Mouse (Mus musculus) bone marrow macrophage, adult 2 months (primary cell): ENCODE measurements around the gene Disp2. TPM values are rescaled to one million over a fixed set of nuclear protein-coding genes. Genes with fewer than 3 reads are reported as not detected.
A peak's percentile ranks its signal among the peaks of the same experiment; 100 is the strongest.

Experiments used
- H3K27ac ChIP-seq: 2 replicates; pipeline ENCODE4 v1.5.1; 2012; ENCODE audit warnings: low read depth, low read length; ENCODE audit not compliant: insufficient read depth
- H3K4me1 ChIP-seq: 2 replicates; pipeline ENCODE4 v1.6.1; 2012; ENCODE audit warnings: low read length; ENCODE audit not compliant: control insufficient read depth, insufficient read depth
- H3K4me3 ChIP-seq: 2 replicates; pipeline ENCODE4 v1.5.1; 2012; ENCODE audit warnings: mild to moderate bottlenecking, low read length, moderate library complexity; ENCODE audit not compliant: insufficient read depth
- CTCF ChIP-seq: IDR thresholded peaks from 2 replicates; pipeline ENCODE4 v1.5.1; 2012; ENCODE audit warnings: low read depth, mild to moderate bottlenecking, low read length, moderate library complexity
- POLR2A ChIP-seq: IDR thresholded peaks from 2 replicates; pipeline ENCODE4 v1.6.1; 2012; ENCODE audit warnings: mild to moderate bottlenecking, low read depth, low read length, borderline replicate concordance
- polyA plus RNA-seq: library from polyadenylated mRNA; stranded (reverse); fragments of >200 nt; gene quantifications from 2 replicates; pipeline ENCODE4 v1.2.4, GENCODE M21; 2012; ENCODE audit not compliant: missing spikeins, insufficient read depth, insufficient read length

Gene Disp2
- polyA plus RNA-seq, result not detected in 2 replicates

DNA sequence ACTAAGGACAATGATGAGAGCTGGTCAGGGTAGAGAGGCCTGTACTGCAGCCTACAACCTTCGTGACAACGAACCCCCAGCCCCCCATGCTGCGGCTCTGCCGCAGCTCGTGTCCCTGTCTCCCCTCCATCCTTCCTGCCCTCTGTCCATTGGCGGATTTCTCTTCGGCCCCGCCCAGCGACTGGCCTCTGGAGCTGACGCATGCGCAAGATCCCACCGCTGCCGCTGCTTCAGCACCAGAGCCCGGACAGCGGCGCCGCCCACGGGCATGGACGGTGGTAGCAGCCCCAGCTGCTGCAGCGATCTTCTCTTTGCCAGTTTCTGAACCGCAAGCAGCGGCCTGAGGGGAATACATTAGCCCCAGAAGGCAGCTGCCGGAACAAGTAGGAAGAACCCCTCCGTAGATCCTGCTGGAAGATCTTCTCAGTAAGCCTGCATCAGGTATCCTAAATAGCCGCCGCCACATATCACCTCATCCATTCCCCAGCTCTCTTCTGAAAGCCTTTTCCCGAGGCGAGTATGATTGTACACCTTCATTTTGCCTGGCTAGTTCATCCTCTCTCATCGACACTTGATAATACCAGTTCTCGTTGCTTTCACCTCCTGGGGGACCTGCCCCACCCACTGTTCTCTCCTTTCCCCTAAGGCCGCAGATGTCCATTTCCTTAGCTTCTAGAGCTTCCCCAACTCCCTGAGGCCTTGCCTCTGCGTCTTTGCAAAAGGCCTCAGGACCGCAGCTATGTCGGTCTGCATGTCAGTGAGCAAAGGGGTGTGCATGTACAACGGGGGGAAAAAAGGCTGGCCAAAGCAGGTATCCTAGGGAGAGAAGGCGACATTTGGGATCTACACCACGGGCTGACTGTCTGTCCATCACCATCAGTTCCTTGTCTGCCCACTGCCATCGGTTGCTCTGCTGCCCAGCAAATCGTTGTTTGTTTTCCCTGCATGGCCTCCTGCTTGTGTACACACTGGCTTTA, at the start of gene Disp2:
Disp2 (plus strand) TSS at position 216 of the 977 bp plus-strand sequence.
- Histone ChIP-seq H3K4me3 (peak within 1 kb of the TSS; percentile 17; the same call in 1 of the 2 replicates), H3K4me1 (0 out of 2 replicates have a peak, but pooled peaks cover 2% of the 10 kb centered on the region), H3K27ac (no peak within 1 kb of the TSS)
- TF ChIP-seq CTCF (no peak), POLR2A (no peak)

- Histone ChIP-seq H3K4me1 (peaks cover 29% of the 10 kb centered on the region), H3K27ac (no peak overlapping the region), H3K4me3 (no peak overlapping the region)
- TF ChIP-seq CTCF (no peak), POLR2A (no peak)
Observed at GRCm38 (mm10) chr2:118729816-118730621, 49.5 kb upstream of the Disp2 start.

- Histone ChIP-seq H3K4me1 (peaks cover 29% of the 10 kb centered on the region), H3K27ac (no peak overlapping the region), H3K4me3 (no peak overlapping the region)
- TF ChIP-seq POLR2A (no peak), CTCF (peak; percentile 82)
Observed at GRCm38 (mm10) chr2:118730622-118730915, 49.0 kb upstream of the Disp2 start.

GRCm38 (mm10) chr2:118731981-118732380, 47.5 kb upstream of the Disp2 start:
- no peak overlapping the region for H3K4me3 ChIP-seq
- no peak overlapping the region for H3K27ac ChIP-seq
- TF ChIP-seq CTCF, result no peak
- no peak for TF ChIP-seq POLR2A

GRCm38 (mm10) chr2:118733341-118733740, 46.2 kb upstream of the Disp2 start:
- no peak overlapping the region for H3K27ac ChIP-seq
- TF ChIP-seq CTCF (no peak), POLR2A (no peak)
- peaks cover 17% of the 10 kb centered on the region for H3K4me1 ChIP-seq
- no peak overlapping the region for H3K4me3 ChIP-seq

More at GRCm38 (mm10) chr2:118731981-118732380, 47.5 kb upstream of the Disp2 start:
- peaks cover 28% of the 10 kb centered on the region for H3K4me1 ChIP-seq

DNA sequence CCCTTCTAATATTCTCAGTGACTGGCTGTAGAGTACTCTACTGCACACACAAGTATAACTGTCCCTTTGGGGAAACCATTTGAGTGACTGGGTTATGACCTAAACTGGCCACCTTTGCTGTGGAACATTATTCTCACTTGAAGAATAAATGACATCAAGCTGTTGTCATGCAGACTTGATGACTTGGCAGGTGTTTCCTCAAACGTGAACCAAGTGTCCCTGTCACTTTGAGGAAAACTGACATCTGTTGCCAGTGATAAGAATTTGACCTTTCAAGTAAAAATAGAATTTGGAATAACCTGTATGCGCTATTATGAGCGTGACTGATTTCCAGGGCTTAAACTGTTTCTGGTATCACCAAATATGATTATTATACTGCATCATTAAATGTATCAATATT, 39.2 kb upstream of the Disp2 start:
- Histone ChIP-seq H3K4me3 (no peak overlapping the region), H3K27ac (no peak overlapping the region), H3K4me1 (peaks cover 20% of the 10 kb centered on the region)
- TF ChIP-seq POLR2A, result no peak
- TF ChIP-seq CTCF, result no peak

DNA sequence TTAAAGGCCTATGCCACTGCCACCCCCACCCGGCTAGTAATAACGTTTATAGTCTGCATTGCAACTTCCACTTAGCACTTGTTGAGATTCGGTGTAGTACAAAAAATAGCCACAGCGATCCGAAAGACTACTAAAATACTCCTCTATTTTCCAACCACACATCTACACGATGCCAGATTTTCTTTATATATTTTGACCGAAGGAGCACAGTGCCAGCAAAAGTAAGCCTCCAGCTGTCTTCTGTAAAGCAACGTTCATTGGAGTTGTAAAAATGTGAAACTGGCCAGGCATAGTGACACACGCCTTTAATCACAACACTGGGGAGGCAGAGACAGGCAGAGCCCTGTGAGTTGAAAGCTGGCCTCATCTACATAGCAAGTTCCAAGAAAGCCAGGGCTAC, 38.3 kb upstream of the Disp2 start:
- TF ChIP-seq POLR2A, result no peak

DNA sequence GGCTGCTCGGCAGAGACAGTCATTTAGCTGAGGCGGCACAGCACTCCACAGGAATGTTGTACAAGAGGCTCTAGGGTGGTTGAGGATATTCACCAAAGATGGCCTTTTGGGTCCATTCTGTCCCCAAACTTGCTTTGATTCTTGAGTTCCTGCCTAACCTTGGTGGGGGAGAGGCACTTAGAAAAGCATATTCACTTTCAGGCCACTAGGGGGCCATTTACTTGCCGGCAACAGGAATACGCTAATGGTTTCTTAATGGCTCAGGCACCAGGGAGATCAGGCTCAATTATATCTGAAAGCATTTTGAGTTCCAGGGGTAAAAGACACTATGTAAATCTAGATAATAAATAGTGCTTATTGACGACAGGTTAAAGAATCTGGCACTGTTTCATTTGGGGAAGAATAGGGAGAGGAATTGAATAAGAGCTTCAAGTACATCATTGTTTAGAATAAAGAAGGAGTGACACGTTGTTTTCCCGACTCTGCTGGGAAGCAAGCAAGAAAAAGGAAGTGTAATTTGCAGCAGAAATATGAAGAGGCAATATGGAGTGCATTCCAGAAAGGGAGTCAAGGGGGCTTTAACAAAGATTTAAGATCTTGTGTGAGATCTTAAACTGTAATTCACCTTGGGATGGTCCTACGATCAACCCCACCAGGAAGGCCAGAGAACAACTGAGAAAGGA, 36.1 kb upstream of the Disp2 start:
- Histone ChIP-seq H3K4me1 (peaks cover 23% of the 10 kb centered on the region), H3K27ac (no peak overlapping the region), H3K4me3 (no peak overlapping the region)
- TF ChIP-seq POLR2A (no peak), CTCF (peak; percentile 37)

More for the DNA sequence above, 38.3 kb upstream of the Disp2 start:
- no peak overlapping the region for H3K4me3 ChIP-seq
- peaks cover 20% of the 10 kb centered on the region for H3K4me1 ChIP-seq
- H3K27ac ChIP-seq, result no peak overlapping the region

DNA sequence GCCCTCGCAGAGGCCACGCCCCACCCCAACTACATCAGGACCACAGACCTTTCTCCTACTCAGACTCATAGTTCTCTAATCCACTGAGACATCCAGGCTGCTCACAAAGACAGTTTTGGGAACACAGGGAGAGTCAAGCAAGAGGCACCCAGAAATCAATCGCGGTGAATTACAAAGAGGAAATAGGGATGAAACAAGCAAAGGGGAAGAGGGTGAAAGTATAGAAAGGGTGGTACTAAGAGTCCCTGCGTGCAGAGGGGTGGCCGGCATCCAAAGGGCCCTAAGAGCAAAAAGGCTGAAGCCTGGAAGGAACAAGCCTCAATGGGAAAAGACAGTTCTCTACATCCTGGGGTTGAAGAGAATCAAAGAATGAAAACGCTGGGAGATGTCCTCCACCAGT, 34.9 kb upstream of the Disp2 start:
- peak overlapping the region; percentile 95 for H3K4me3 ChIP-seq
- H3K4me1 ChIP-seq, result peaks cover 23% of the 10 kb centered on the region
- H3K27ac ChIP-seq, result no peak overlapping the region
- no peak for TF ChIP-seq POLR2A
- no peak for TF ChIP-seq CTCF
